ENCODE assay signal across 30 mouse cellular contexts in genomic region chr9:50874031-50874430, GRCm38 (mm10). TPM values are rescaled to one million over a fixed set of nuclear protein-coding genes. Genes with fewer than 3 reads are reported as not detected.
DNase-seq lines count a peak whose midpoint lies in the region; ATAC-seq and TF ChIP-seq lines count a peak whose summit lies in the region.
"Had no signal": no experiment of that assay in that cellular context is flagged by ENCODE, and none has a peak within 500 bp of the region (broad histone marks: within the 10 kb centered on the region; RNA-seq: fewer than 3 reads in every experiment).

No protein-coding gene starts in this region.

- H3K4me2 ChIP-seq in liver, embryonic 12.5 days: no peak overlapping the region
- no peak overlapping the region for H3K4me2 ChIP-seq in stomach, postnatal 0 days (replicated peaks; ENCODE audit: low read depth)
- H3K4me2 ChIP-seq: embryonic facial prominence, embryonic 13.5 days; hindbrain, embryonic 14.5 days; limb, embryonic 13.5 days; lung, embryonic 14.5 days; neural tube, embryonic 12.5 days had no signal

- H3K4me3 ChIP-seq in liver, embryonic 12.5 days: no peak overlapping the region
- no peak overlapping the region for H3K4me3 ChIP-seq in stomach, postnatal 0 days (ENCODE audit: low read depth, low read length)
- H3K4me3 ChIP-seq: embryonic facial prominence, embryonic 13.5 days; erythroblast, embryonic 14.5 days; heart, embryonic 10.5 days; limb, embryonic 13.5 days; midbrain, embryonic 10.5 days; myocyte; neural tube, embryonic 12.5 days had no signal

- no peaks in the 10 kb centered on the region for H3K9me3 ChIP-seq in liver, embryonic 12.5 days (replicated peaks)
- H3K9me3 ChIP-seq in stomach, postnatal 0 days (ENCODE audit: control insufficient read depth, low read length): no peaks in the 10 kb centered on the region
- H3K9me3 ChIP-seq: embryonic facial prominence, embryonic 13.5 days; heart, embryonic 10.5 days; limb, embryonic 13.5 days; midbrain, embryonic 10.5 days; neural tube, embryonic 12.5 days had no signal

- no peak for TF ChIP-seq CTCF in stomach, postnatal 0 days (IDR thresholded peaks at IDR 0.05; ENCODE audit: low read depth)

- peak; percentile 32; the same call in 1 of the 2 replicates for ATAC-seq in liver, embryonic 12.5 days
- ATAC-seq in stomach, postnatal 0 days (ENCODE audit: low FRiP score, low TSS enrichment): no peak
- ATAC-seq: inflammation-experienced regulatory T-cells, adult 6 months had no signal

- H3K36me3 ChIP-seq in liver, embryonic 12.5 days: peaks cover 94% of the 10 kb centered on the region
- H3K36me3 ChIP-seq in stomach, postnatal 0 days (ENCODE audit: control insufficient read depth, insufficient read depth, low read length): peaks cover 30% of the 10 kb centered on the region

- WGBS in liver, embryonic 12.5 days (ENCODE audit: insufficient replicate concordance): 89% methylated on average over 6 of the region's 6 CpGs
- 77% methylated on average over 6 of the region's 6 CpGs for WGBS in stomach, postnatal 0 days

- TF ChIP-seq EP300 in stomach, postnatal 0 days (optimal IDR thresholded peaks at IDR 0.05): no peak

- H3K27ac ChIP-seq in liver, embryonic 12.5 days: no peak overlapping the region
- H3K27ac ChIP-seq in stomach, postnatal 0 days (replicated peaks): 0 out of 2 replicates have a peak overlapping the region, but pooled peaks have one; percentile 18
- H3K27ac ChIP-seq: embryonic facial prominence, embryonic 13.5 days; heart, embryonic 10.5 days; hindbrain, embryonic 14.5 days; kidney, postnatal 0 days; limb, embryonic 13.5 days; liver, embryonic 14.5 days; midbrain, embryonic 10.5 days; neural tube, embryonic 12.5 days had no signal

- H3K9ac ChIP-seq in liver, embryonic 12.5 days: no peak overlapping the region
- H3K9ac ChIP-seq in stomach, postnatal 0 days (ENCODE audit: low read length): no peak overlapping the region
- H3K9ac ChIP-seq: embryonic facial prominence, embryonic 13.5 days; hindbrain, embryonic 14.5 days; limb, embryonic 13.5 days; liver, embryonic 14.5 days; lung, embryonic 14.5 days; neural tube, embryonic 12.5 days had no signal

- H3K27me3 ChIP-seq in liver, embryonic 12.5 days (replicated peaks): no peaks in the 10 kb centered on the region
- H3K27me3 ChIP-seq in stomach, postnatal 0 days (ENCODE audit: control insufficient read depth, insufficient read depth, low read length): no peaks in the 10 kb centered on the region
- H3K27me3 ChIP-seq: CH12.LX; embryonic facial prominence, embryonic 13.5 days; limb, embryonic 13.5 days; neural tube, embryonic 12.5 days had no signal

- H3K4me1 ChIP-seq in liver, embryonic 12.5 days: no peaks in the 10 kb centered on the region
- no peaks in the 10 kb centered on the region for H3K4me1 ChIP-seq in stomach, postnatal 0 days (replicated peaks; ENCODE audit: control insufficient read depth, insufficient read depth)
- H3K4me1 ChIP-seq: embryonic facial prominence, embryonic 13.5 days; limb, embryonic 13.5 days; midbrain, embryonic 10.5 days; neural tube, embryonic 12.5 days had no signal

- DNase-seq in adrenal gland, postnatal 14 days: peak; percentile 46
- DNase-seq in adrenal gland, postnatal 10 days: no peak
- peak; percentile 62 for DNase-seq in kidney, adult 18-20 months
- no peak for DNase-seq in kidney, postnatal 4 days
- DNase-seq in liver: no peak
- DNase-seq in stomach, postnatal 0 days (ENCODE audit: low spot score): no peak
- DNase-seq in lung, postnatal 4 days: no peak
- DNase-seq: adrenal gland, adult 8-10 months; cerebellum, adult 11-12 months; cerebellum, adult 9-11 months; gastrocnemius, postnatal 14 days; heart, adult 11 months; heart, postnatal 4 days; lung, embryonic 14.5 days; lung, postnatal 14 days; right cerebral cortex, adult 18-20 months; right cerebral cortex, postnatal 4 days had no signal

RNA-seq across cellular contexts. Expression of gene Ppp2r1b, which starts 28.9 kb away (rescaled TPM):
- 32.3 and 34.4 TPM in 2 replicates for total RNA-seq in adrenal gland, postnatal 14 days (2021)
- 10 to 100 TPM; 35.1 to 36.5 TPM for total RNA-seq in adrenal gland, postnatal 10 days (2021)
- polyA plus RNA-seq in liver, embryonic 12.5 days (2016; fragmentation: Nextera tagmentation; extraction: Ambion mirVana): 131 and 137 TPM in 2 replicates
- polyA plus RNA-seq in stomach, postnatal 0 days (2015; fragmentation: Nextera tagmentation; extraction: Ambion mirVana): 32.6 and 33.2 TPM in 2 replicates

Comparison
In these comparisons a context has a peak if more than half of its experiments do, and no peak if none do; other contexts are left out.
1. DNase-seq: peak in adrenal gland, postnatal 14 days (single experiment) and kidney, adult 18-20 months (single experiment); none in adrenal gland, postnatal 10 days (single experiment), kidney, postnatal 4 days (0 of 2), liver (single experiment), stomach, postnatal 0 days (single experiment) and lung, postnatal 4 days (0 of 2).